Mouse (Mus musculus): ENCODE data around the gene Elp5.
"Not testable (repeated sequence)": the region's sequence is repeated elsewhere in the genome, so short reads cannot be mapped to it uniquely, and the experiment has no call there.

The Elp5 gene

DNA sequence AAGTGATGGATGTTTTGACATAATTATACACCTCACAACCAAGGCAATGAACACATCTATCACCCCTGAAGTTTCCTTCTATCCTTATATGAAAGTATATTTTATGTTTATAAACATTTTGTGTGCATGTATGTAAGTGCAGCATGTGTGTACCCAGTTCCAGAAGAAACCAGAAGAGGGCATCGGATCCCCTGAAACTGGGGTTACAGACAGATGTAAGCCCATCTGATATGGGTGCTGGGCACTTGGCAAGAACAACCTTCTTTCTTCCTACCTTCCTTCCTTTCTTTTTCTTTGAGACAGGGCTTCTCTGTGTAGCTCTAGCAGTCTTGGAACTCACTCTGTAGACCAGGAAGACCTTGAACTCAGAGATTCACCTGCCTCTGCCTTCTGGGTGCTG lies 26.1 kb downstream of the Elp5 start:
- DNase-seq (ENCODE audit: low spot score in 2 of 2): no peak

DNA sequence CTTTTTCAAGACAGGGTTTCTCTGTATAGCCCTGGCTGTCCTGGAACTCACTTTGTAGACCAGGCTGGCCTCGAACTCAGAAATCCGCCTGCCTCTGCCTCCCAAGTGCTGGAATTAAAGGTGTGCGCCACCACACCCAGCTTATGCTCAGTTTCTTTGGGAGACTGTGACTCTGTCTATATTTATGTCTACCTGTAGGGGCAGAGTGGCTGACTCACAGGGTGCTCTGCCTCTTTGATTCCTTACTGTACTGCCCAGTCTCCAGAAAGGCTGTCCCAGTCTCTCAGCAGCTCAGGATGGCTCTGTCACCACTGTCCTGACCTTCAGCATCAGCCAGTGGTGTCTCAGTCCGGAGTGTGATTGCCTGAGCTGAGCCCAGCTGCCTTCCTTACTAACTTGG lies 26.7 kb downstream of the Elp5 start:
- DNase-seq (ENCODE audit: low spot score in 2 of 2): not testable (repeated sequence)

DNA sequence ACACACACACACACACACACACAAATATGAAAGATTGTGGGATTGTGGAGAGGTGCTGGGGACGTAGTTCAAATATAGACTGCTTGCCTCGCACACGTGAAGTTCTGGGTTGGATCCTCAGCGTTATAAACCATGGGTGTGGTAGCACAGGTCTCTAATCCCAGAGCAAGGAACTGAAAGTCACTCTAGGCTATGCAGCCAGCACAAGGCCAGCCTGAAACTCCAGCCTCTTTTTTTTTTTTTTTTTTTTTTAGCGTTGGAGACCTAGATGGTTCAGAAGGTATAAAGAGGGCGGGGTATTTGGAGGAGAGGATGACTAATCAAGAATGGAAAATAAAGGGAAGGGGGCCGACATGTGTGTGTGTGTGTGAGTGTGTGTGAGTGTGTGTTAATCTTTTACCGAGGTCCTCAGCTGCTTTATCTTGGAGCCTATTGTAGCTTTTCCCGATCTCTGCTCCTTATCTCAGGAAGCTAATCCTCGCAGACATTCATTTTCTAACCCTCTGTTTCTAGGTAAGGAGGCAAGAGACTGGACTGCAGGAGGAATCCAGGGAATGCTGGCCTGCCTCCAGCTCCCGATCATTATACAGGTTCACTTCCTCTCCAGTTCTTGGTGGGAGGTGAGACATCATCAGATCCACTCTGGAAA lies 28.9 kb downstream of the Elp5 start:
- no peak for DNase-seq (ENCODE audit: low spot score in 2 of 2)

DNA sequence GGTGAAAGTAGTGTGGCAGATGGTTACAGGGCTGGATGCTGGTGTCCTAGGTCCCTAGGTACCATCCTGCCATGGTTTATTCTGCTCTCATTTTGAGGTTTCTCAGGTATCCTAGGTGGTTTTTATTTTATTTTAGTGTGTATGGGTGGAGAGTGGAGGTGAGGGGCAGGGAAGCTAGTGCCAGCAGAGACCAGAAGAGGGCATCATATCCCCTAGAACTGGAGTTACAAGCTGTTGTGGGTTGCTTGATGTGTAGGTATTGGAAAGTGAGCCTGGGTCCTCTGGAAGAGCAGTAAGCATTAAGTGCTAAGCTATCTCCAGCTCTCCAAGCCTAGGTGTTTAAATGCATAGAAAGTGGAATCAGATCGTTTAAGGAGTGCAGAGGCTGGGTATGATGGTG lies 30.0 kb downstream of the Elp5 start:
- no peak for DNase-seq (ENCODE audit: low spot score in 2 of 2)

DNA sequence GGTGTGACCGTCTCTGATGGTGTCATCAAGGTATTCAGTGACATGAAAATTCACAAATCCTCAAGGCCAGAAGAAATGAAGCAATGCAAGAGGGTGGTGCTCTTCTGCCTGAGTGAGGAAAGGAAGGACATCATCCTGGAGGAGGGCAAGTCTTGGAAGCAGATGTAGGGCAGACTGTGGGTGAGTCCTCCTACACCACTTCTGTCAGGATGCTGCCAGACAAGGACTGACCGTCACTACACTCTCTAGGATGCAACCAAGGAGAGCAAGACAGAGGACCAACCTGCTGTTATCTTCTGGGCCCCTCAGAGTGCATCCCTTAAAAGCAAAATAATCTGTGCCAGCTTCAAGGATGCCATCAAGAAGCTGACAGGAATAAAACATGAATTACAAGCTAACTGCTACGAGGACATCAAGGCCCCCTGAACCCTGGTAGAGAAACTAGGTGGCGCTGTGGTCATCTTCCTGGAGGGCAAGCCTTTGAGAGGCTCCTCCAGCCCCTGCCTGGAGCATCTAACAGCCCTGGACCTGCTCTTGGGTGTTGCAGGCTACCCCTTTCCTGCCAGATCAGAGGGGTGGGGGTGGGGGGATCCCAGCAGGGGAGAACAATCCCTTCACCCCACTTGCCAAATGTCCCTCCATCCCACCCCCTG lies 31.4 kb downstream of the Elp5 start:
- no peak for DNase-seq (ENCODE audit: low spot score in 2 of 2)

DNA sequence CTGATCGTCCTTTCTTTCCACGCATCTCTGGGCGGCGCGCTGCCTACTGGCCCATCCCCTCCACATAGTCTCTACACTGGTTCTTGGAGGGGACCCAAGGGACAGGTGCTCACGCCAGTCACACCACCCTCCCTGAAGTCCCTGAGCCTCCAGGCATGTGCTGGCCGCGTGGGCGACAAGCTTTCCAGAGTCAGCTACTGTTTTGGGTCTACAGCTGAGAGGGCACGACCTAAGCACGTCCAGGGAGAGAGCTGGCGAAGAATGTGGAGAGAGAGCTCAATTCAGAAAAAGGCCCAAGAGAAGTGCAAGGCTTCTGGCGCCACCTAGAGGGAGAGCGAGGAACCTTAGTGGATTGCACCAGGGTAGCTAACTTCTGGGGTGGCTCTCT lies 33.6 kb downstream of the Elp5 start:
- DNase-seq (ENCODE audit: low spot score in 2 of 2): peak; percentile 78 to 82

DNA sequence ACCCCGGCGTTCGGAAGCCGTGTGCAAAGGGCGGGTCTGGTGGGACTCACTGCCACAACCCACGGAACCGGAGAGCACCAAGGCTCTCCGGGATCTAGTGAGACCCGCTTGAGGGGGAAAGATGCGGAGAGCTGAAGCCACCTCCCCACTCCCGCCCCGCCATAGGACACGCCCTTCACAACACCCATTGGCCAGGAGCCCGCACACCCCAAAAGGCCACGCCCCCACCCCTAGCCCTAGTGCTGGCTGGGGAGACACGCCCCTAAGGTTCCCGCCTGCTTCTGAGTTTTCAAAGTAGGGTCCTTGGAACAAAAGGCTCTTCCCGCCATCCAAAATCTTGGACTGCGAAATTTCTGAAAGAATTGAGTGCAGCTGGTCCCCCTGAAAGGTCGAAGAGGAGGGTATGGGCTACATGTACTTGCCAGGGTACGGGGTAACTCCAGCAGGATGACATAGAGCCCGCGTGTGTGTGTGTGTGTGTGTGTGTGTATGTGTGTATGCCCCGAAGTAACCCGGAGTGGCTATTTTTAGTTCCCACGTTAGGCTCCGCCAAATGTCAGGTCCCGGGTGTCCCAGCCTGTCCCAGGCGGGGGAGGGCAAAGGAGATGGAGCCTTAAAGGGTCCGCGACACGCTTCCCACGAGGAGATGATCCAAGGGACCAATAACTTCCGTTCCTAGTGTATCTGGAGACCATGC lies 34.1 kb downstream of the Elp5 start, which contains the start of gene Slc2a4:
Slc2a4 (minus strand) TSS at position 123 of the 697 bp plus-strand sequence.
- peak; percentile 84 to 88 for DNase-seq (ENCODE audit: low spot score in 2 of 2)

DNA sequence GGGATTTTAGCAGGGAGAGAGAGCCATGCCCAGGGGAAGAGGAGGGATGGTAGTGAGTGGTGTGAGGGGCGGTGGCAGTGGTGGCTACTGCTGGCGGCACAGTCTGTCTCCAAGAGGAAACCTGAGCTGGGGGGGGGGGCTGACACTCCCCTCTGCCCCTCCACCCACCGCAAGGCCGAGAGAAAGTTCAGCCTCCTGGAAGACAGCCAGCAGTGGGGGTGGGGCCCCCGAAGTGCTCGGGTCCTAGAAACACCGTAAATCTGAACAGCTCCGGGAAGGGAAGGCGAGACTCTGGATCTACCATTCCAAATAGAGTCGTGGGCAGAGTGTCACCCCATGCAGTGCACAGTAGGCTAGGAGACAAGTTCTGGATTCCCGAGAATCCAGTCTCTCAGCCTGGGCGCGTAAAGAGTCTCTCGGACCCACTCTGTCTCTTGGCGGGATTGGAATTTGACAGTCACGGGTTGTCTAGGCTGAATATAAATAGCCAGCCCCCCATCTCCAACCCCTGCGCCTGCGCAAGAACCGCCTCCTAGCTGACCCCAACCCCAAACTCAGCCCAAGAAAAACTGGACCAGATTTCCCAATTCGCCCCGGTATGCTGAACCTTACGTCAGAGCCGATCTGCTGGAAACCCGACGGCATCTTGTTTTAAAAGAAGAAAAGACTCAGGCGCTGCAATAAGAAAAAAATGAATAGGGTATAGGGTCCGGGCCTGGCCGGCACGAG lies 34.8 kb downstream of the Elp5 start:
- no peak for DNase-seq (ENCODE audit: low spot score in 2 of 2)

DNA sequence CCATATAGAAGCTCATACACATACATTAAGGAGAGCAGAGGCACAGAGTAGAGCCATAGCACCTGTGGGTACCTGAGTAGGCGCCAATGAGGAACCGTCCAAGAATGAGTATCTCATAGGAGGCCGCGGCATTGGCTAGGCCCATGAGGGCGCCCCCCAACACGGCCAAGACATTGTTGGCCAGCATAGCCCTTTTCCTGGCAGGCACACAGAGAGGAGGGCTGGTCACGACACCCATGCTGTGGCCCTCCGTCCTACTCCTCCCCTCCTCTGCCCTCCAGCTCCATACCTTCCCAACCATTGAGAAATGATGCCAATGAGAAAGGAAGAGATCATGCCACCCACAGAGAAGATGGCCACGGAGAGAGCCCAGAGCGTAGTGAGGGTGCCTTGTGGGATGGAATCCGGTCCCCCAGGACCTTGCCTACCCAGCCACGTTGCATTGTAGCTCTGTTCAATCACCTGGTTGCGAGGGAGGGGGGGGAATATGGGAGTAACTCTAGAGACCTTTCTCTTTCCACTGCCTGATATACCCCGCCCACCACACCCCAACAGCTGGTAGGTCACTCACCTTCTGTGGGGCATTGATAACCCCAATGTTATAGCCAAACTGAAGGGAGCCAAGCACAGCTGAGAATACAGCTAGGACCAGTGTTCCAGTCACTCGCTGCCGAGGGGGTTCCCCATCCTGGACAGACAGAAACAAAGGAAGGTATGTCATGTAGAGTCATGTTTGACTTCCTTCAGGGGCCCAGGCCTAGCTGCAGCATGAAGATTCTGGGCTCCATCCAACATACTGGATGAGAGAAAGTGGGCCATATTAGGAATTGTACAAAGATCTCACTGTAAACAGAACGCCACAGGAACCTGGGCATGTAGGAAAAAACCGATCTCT lies 36.1 kb downstream of the Elp5 start:
- DNase-seq (ENCODE audit: low spot score in 2 of 2): no peak

DNA sequence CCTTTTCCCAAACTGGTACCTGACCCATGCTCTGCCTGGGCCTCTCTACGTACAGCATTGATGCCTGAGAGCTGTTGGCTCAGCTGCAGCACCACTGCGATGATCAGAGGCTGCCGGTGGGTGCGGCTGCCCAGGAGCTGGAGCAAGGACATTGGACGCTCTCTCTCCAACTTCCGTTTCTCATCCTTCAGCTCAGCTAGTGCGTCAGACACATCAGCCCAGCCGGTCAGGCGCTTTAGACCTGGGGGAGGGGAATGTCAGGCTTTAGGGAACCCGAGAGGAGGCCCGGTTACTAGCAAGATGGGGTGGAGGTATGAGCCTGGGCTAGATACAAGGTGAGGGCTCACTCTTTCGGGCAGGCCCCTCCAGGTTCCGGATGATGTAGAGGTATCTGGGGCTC lies 37.1 kb downstream of the Elp5 start:
- no peak for DNase-seq (ENCODE audit: low spot score in 2 of 2)

DNA sequence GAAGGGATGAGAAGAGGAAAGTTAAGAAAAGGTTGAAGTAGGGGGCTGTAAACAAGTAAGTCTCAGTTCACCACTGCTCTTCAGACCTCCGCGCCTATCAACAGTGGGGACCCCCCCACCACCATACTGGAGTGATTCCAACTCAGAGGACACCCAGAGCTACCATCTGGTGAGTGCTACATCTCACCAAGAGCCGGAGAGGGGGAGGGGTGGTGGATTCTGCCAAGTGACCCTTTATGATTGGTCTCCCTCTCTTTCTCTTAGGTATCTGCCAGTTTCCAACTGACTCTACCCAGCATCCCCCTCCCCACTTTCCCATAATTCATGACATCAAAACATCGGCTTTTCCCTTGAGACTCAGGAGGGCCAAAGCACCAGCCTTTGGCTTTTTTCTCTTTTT lies 41.4 kb downstream of the Elp5 start:
- no peak for DNase-seq (ENCODE audit: low spot score in 2 of 2)

DNA sequence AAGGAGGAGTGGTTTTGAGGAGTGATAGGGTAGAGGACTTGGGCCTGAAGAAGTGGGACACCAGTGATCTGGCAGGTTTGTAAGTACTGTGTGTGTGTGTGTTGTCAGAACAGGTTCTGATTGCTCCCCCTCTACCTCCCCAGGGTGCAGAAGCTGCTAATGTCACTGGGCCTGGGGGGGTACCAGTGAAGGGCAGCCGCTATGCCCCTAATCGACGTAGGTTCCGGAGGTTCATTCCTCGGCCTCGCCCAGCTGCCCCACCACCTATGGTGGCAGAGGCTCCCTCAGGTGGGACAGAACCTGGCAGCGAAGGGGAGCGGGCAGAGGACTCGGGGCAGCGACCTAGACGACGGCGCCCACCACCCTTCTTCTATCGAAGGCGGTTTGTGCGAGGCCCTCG lies 42.6 kb downstream of the Elp5 start:
- DNase-seq (ENCODE audit: low spot score in 2 of 2): no peak

DNA sequence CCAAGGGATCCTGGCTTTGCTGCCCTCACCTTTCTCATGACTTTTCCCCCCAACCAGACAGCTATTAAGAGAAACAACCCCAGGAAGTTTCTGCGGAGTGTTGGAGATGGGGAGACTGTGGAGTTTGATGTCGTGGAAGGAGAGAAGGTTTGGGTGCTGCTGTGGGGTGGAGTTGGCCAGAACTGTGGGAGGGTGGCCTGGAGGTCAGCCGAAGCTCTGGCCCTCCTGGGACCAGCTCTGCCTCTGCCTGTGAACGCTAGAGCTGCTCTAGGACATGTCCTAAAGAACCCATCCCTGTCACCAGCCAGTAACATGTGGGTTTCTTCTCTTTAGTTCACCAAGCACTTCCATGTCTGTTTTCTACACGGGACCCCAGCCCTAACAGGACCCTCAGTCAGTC lies 43.1 kb downstream of the Elp5 start:
- DNase-seq (ENCODE audit: low spot score in 2 of 2): no peak

DNA sequence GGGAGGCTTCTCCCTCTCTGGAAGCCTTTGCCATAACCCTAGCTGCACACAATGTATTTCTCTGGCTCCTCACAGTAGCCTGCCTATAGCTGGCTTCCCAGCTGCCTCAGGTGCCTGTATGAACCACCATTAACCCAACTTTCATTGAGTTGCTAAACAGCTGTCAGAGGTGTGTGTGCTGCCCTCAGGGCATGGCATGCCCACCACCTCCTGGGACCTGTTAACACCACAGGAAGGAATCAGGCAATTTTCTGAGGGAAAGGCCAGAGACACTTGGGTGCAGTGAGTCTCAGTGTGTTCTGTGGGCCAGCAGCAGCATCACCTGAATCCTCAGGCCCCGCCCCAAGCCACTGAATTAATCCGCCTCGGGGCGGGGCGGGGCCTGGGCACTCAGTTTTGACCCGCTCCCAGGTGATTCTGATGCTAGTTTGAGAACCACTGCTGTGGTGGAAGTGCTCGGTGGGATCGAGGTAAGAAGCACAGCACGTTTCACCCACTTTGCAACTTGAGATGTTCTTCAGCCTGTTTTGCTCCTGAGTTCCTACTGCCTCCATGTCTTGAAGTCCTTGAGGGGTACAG lies 43.8 kb downstream of the Elp5 start:
- DNase-seq (ENCODE audit: low spot score in 2 of 2): no peak

DNA sequence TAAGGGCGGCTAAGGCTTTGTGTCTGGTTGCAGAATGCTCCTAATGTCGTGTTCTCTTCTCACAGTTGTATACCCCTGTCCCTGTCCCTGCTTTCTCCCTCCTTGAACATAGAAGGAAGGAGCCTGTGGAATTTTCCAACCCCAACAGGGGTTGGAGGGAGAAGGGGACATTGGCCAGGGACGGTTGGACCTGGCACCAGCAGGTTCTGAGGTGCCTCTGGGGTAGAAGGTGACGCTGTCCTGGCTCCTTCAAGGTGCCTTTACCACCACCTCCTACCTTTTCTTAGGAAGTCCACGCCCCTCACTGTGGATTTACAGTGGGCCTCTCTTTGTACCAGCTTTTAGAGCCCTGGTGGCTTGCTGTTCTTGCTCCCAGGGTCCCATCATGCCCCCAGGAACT lies 44.5 kb downstream of the Elp5 start:
- DNase-seq (ENCODE audit: low spot score in 2 of 2): no peak

DNA sequence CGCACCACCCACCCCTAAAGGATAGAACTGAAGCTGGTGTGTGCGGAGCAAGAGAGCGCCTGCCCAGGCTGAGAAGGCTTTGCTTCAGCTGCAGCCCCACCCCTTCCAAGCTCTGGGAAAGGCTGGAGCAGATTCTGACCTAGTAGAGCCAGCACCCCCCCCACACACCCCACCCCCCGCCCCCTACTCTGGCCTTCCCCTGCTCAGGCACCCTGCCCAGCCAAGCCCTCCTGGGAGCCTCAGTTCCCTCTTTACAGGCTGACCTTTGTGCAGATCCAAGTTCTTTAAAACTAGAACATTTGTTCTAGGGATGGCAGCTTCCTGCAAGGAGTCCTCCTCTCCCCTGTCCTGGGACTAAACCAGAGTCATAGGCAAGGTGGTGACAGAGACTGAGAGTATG lies 44.9 kb downstream of the Elp5 start:
- DNase-seq (ENCODE audit: low spot score in 2 of 2): no peak

DNA sequence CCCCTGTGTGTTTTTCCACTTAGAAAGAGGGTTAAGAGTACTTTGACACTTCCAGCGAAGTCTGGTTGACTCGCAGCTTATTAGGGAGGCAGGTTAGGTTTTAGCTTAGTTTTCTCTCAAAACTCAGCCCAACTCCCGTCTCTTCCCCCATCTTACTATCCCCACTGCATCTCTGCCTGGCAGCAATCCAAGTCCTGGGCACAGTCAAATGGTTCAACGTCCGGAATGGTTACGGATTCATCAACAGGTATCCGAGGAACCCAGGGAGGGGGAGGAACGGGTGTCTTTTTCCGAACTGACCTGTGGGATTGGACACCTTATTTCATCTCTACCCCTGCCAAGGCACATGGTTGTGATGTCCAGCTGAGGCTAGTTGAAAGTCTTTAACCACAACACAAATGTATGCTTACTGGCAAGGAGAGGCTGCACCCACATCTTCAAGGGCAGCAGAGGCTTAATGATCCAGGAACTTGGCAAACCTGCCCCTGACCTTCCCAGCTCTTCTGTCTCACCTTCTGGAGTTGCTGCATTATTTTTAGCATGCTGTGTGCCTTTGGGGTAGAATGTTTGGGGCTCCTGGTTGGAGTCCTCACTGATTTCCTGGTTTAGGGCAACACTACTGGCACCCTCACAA lies 45.5 kb downstream of the Elp5 start:
- DNase-seq (ENCODE audit: low spot score in 2 of 2): no peak

DNA sequence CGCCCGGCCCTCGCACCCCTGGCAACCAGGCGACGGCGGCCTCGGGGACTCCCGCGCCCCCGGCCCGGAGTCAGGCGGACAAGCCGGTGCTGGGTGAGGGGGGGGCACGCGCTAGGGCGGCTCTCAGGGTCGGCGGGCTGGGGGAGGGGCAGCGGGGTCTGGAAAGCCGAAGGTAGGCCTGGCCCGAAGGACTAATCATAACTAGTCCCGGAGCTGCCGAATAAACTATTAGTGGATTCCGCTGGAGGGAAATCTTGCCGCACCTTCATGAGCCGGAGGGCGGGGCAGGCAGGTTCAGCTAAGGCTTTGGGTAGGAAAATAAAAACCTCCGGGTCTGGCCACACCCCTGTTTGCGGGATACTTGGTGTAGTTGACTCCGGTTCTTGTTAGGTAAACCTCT lies 46.2 kb downstream of the Elp5 start:
- no peak for DNase-seq (ENCODE audit: low spot score in 2 of 2)

DNA sequence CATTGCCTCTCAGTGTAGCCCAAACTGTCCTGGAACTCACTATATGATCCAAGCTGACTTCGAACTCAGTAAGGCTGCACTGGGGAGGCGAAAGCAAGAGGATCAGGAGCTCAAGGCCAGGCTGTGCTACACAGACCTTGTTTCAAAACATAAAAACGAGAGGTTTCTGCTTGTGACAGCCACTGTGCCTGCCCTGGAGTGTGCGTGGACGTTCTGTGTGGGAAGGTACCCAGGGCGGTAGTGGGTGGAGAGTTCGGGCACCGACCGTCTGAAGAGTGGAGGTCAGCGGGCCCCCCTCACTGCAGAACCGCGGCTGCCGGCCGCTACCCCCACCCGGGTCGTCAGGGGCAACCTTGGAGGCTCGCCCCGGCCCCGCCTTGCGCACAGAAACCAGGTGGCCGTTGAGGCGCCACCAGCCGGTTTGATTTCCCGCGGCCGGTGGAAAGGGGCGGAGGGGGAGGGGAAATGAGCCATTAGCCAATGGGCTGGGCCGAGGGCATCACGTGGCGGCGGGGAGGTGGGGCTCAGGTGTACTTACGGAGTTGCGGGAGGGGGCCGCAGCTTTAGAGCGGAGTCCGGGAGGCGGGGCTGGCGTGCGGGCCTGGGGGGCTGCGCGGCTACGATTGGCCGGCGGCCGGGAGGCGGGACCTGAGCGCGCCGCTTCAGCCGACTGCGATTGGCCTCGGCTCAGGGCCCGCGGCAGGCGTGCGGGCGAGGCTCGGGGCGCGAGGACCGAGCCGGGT lies 47.0 kb downstream of the Elp5 start, which contains the start of gene Ybx2:
Ybx2 (plus strand) TSS at position 660 of the 743 bp plus-strand sequence.
- DNase-seq (ENCODE audit: low spot score in 2 of 2): peak; percentile 94

DNA sequence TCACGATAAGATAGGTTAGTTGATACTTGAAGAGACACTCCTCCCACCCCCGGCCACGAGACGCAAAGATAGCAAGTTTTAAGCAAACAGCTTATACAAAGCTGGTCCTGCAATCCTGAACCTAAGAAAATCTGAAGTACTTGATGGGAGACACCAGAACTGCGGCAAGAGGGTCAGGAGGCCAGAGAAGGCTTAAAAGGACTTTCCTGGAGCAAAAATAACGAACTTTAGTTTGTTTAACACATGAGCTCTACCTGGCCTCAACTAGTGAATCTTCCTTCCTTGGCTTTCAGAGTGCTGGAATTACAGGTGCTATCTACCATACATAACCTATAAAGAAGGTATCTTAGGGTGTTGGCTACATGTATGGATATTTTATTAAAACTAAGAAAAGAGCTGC lies 47.6 kb downstream of the Elp5 start:
- DNase-seq (ENCODE audit: low spot score in 2 of 2): no peak

All from right cerebral cortex, postnatal 10 days (tissue).